Mouse (Mus musculus): ENCODE measurements around the gene Gprc5c. TPM values are rescaled to one million over a fixed set of nuclear protein-coding genes. Genes with fewer than 3 reads are reported as not detected.

Gene Gprc5c
- polyA plus RNA-seq, 1 experiment from 2014 or later: 55.7 TPM

DNA sequence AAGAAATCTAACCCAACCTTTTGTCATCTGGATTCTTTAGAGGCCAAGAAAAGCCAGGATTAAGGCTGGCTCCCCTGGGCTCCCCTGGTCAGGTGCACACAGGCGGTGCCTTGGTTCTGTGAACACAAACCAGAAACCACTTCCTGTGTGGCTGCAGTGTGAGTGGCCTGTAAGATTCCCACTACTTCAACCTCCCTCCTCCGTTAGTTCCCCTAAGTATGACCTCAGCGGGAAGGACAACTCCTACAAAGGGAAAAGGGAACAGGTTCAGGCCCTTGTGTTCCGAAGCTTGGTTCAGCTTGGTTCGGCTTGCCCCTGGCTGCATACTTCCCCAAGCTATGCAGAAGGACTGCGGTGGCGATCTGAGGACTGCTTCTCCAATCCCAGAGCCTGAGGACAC is 32.8 kb upstream of the Gprc5c start:
- 91% methylated on average over 7 of the region's 7 CpGs for WGBS
- no peak overlapping the region for H3K27ac ChIP-seq
- no peaks in the 10 kb centered on the region for H3K9me3 ChIP-seq
- no peaks in the 10 kb centered on the region for H3K36me3 ChIP-seq
- no peak overlapping the region for H3K4me3 ChIP-seq
- H3K4me1 ChIP-seq: peaks cover 27% of the 10 kb centered on the region
- H3K4me2 ChIP-seq (replicated peaks): no peak overlapping the region
- no peak overlapping the region for H3K9ac ChIP-seq
- no peaks in the 10 kb centered on the region for H3K27me3 ChIP-seq
- ATAC-seq (ENCODE audit: insufficient number of reproducible peaks, insufficient read depth, low FRiP score, low TSS enrichment): 0 out of 2 replicates have a peak, but pooled peaks have one; percentile 3

DNA sequence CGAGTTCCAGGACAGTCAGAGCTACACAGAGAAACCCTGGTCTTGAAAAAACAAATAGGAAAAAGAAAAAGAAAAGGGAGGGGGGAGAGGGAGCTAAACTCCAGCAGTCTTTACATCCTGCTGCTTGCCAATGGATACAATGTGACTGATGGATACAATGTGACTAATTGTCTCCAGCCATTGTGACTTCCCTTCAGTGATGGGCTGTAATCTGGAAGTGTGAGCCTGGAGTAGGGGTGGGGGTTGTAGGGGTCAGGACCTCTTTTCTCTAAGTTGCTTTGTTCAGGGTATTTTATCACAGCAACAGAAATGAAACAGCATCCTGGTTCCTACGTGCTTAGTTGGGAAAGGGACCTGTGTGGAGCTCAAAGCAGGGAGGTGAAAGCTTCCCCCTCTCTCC is 31.8 kb upstream of the Gprc5c start:
- H3K36me3 ChIP-seq: no peaks in the 10 kb centered on the region
- H3K4me1 ChIP-seq: peaks cover 35% of the 10 kb centered on the region
- WGBS: 25% methylated on average over 2 of the region's 2 CpGs
- ATAC-seq (ENCODE audit: insufficient number of reproducible peaks, insufficient read depth, low FRiP score, low TSS enrichment): no peak
- H3K27ac ChIP-seq: peak overlapping the region; percentile 65
- H3K9me3 ChIP-seq: no peaks in the 10 kb centered on the region
- H3K27me3 ChIP-seq: no peaks in the 10 kb centered on the region
- no peak overlapping the region for H3K9ac ChIP-seq
- H3K4me2 ChIP-seq (replicated peaks): no peak overlapping the region
- H3K4me3 ChIP-seq: no peak overlapping the region

DNA sequence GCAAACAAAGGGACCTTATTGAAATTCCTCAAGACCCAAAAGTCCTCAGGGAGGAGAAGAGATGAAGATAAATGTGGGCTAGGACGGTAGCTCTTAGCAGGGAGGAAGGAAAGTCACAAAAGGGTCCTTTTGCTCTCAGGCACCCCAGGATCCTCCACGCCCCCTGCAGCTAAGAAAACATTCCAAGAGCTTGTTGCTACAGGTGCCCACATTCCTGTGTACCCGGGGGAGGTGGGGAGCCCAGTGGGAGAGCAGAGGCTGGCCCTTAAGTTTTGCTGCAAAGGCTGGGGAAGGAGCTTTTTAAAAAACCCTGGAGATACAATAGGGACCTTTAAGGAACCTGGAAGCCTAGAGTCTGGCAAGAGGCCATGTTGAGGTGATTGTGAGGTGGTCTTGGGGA is 30.5 kb upstream of the Gprc5c start:
- no peak overlapping the region for H3K4me3 ChIP-seq
- no peaks in the 10 kb centered on the region for H3K9me3 ChIP-seq
- H3K4me2 ChIP-seq (replicated peaks): no peak overlapping the region
- WGBS: 22% methylated on average over 3 of the region's 3 CpGs
- no peak overlapping the region for H3K9ac ChIP-seq
- ATAC-seq (ENCODE audit: insufficient number of reproducible peaks, insufficient read depth, low FRiP score, low TSS enrichment): no peak
- H3K27me3 ChIP-seq: no peaks in the 10 kb centered on the region
- H3K36me3 ChIP-seq: no peaks in the 10 kb centered on the region
- H3K4me1 ChIP-seq: peaks cover 35% of the 10 kb centered on the region
- no peak overlapping the region for H3K27ac ChIP-seq

DNA sequence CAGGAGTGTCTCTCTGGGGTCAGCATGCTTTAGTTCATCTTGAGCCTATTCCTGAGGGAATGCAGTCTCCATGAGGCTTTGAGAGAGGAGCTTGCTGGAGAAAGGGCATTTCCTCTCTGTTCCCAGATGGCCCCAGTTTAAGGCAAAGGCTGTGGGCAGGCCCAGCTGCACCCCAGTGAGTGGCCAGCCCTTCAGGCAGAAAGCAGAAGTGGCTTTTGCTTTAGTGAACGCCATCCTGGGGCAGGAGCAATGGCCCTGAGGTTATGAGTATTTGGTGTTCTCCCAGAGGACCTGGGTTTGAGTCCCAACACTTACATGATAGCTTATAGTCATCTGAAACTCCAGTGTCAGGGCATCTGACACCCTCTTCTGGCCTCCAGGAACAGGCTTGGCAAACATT is 29.6 kb upstream of the Gprc5c start:
- H3K9me3 ChIP-seq: no peaks in the 10 kb centered on the region
- H3K36me3 ChIP-seq: no peaks in the 10 kb centered on the region
- H3K4me1 ChIP-seq: peaks cover 35% of the 10 kb centered on the region
- no peak overlapping the region for H3K9ac ChIP-seq
- H3K27ac ChIP-seq: no peak overlapping the region
- ATAC-seq (ENCODE audit: insufficient number of reproducible peaks, insufficient read depth, low FRiP score, low TSS enrichment): no peak
- H3K4me3 ChIP-seq: no peak overlapping the region
- 31% methylated on average over 1 of the region's 1 CpGs for WGBS
- no peaks in the 10 kb centered on the region for H3K27me3 ChIP-seq
- H3K4me2 ChIP-seq (replicated peaks): no peak overlapping the region

DNA sequence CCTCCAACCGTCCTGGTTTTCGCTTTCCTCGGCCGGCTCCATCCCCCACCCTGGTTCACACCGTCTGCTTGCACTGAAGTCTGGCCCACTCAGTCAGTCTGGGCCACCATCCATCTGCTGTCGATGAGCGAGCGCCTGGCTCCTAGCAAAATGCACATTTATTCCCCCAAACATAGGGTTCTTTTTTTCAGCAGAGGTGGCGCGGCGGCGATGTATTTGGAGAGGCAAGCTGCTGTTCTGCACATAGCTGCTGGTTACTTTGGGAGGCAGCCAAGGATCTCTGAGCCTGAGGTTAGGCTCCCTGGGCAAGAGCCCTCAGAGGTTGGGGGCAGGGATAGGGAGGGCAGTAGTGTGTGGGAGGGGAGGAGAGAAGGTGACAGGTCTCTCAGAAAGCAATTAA is 28.2 kb upstream of the Gprc5c start:
- Histone ChIP-seq H3K4me3 (no peak overlapping the region), H3K36me3 (no peaks in the 10 kb centered on the region), H3K27me3 (no peaks in the 10 kb centered on the region), H3K4me2 (replicated peaks) (peak overlapping the region; percentile 0; the same call in 1 of the 2 replicates), H3K9ac (no peak overlapping the region), H3K9me3 (no peaks in the 10 kb centered on the region), H3K4me1 (peaks cover 35% of the 10 kb centered on the region), H3K27ac (peak overlapping the region; percentile 83)
- 19% methylated on average over 12 of the region's 12 CpGs for WGBS
- ATAC-seq (ENCODE audit: insufficient number of reproducible peaks, insufficient read depth, low FRiP score, low TSS enrichment): no peak; the same call in 1 of the 2 replicates

DNA sequence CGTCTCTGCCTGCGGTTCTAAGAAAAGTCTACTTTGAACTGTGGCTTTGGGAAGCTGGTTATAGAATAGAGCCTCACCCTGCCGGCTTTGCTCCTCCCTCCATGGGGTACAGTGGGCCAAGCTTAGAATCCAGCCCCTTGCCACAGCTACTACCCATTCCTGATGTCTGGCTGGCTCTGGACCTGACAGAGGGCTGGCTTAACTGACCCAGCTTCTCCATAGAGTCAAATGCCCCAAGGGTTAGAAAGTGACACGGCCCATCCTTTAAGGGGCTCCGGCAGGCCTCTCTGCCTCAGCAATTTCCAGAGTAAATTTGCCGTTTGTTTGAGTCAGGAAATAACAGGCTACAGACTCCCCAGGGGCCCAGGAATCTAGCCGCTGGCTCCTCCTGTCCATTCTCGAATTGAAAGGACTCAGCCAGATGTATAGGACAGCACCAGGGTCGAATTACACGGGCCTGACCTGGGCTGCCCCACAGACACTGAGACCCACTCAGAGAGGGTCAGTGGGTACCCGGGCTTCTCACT is 27.7 kb upstream of the Gprc5c start:
- no peak overlapping the region for H3K9ac ChIP-seq
- under 1% methylated on average over 11 of the region's 11 CpGs for WGBS
- ATAC-seq (ENCODE audit: insufficient number of reproducible peaks, insufficient read depth, low FRiP score, low TSS enrichment): peak; percentile 73
- H3K9me3 ChIP-seq: no peaks in the 10 kb centered on the region
- peak overlapping the region; percentile 83 for H3K27ac ChIP-seq
- peak overlapping the region; percentile 0; the same call in 1 of the 2 replicates for H3K4me2 ChIP-seq (replicated peaks)
- no peak overlapping the region for H3K4me3 ChIP-seq
- H3K27me3 ChIP-seq: no peaks in the 10 kb centered on the region
- H3K36me3 ChIP-seq: no peaks in the 10 kb centered on the region
- peaks cover 35% of the 10 kb centered on the region for H3K4me1 ChIP-seq

DNA sequence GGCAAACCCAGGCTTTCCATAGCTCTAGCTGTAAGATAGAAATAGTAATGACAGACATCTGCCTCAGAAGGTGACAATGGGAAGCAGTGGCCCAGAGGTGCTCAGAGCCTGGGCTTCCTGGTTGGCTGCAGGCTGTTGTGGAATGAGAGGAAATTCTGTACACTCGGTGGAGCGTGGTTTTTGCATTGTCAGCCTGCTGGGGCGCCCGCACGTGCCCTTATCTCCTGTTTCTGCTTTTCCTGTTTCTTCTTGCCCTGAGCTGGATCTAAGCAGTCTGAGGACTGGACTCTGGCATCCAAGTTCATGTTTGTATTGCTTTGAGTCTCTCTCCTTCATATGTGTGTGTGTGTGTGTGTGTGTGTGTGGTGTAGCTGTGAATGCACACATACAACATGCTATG is 24.3 kb upstream of the Gprc5c start:
- no peak overlapping the region for H3K9ac ChIP-seq
- ATAC-seq (ENCODE audit: insufficient number of reproducible peaks, insufficient read depth, low FRiP score, low TSS enrichment): no peak
- no peaks in the 10 kb centered on the region for H3K36me3 ChIP-seq
- peak overlapping the region; percentile 37; the same call in 1 of the 2 replicates for H3K27ac ChIP-seq
- H3K4me2 ChIP-seq (replicated peaks): no peak overlapping the region
- H3K27me3 ChIP-seq: no peaks in the 10 kb centered on the region
- H3K9me3 ChIP-seq: no peaks in the 10 kb centered on the region
- no peak overlapping the region for H3K4me3 ChIP-seq
- H3K4me1 ChIP-seq: peaks cover 37% of the 10 kb centered on the region
- WGBS: 48% methylated on average over 5 of the region's 5 CpGs

DNA sequence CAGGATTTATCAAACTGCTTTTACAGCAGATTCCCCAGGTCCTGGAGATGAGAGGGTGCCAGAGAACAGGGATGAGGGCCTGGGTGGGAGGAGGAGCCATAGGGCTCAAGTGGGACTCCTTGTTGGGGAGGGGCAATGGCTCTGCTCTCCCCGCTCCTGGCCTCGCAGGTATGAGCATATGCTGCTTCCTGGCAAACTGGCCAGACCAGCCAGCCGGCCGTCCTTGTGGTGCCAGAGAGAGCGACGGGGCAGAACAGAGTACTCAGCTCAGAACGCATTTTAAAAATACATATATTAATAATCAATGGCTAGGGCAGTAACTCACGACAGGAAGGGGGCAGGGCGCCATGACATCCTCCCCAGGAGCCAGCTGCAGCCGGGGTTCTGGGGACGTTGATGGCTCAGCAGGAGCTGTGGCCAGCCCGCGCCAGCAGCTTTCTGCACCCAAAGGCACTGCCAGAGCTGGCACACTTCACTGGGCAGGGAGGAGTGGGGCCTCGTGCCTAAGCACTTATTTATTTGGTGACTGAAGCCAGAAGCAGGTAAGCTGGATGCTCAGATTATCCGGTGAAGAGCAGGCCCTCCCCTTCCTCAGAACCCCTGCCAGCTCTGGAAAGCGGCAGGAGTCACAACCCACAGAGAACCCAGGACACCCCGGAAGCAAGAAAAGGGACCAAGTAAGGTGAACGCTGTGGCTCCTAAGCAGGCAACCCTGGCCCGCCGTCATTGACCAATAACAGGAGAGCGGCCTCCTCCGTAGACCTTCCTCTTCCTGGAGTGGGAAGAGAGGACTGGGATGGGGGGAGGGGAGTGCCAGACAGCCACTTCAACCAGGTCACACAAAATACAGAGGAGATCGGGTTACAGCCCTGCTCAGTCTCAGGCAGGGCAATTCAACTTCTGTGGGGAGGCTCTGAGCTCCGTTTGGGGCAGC is 21.2 kb upstream of the Gprc5c start:
- Histone ChIP-seq H3K4me1 (peaks cover 20% of the 10 kb centered on the region), H3K27me3 (no peaks in the 10 kb centered on the region), H3K4me3 (peak overlapping the region; percentile 23; the same call in 1 of the 2 replicates), H3K27ac (peak overlapping the region; percentile 94), H3K9me3 (no peaks in the 10 kb centered on the region), H3K36me3 (no peaks in the 10 kb centered on the region), H3K9ac (peak overlapping the region; percentile 49; the same call in 1 of the 2 replicates), H3K4me2 (replicated peaks) (peak overlapping the region; percentile 52)
- ATAC-seq (ENCODE audit: insufficient number of reproducible peaks, insufficient read depth, low FRiP score, low TSS enrichment): peak; percentile 88
- 4% methylated on average over 24 of the region's 24 CpGs for WGBS

DNA sequence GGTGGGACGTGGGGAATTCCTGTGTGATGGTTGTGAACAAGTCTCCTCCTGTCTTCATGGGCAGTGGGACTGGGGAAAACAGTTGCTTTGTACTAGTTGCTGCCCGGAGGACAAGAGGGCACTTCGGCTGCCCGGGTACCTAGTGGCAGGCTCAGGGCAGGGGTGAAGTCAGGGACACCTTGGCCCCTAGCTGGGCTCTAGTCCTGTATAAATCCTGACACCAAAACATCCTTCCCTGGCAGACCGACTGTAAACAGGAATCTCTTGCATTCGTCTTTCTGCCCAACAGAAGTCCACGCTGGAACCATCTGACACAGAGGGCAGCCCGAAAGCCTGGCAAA is 20.5 kb upstream of the Gprc5c start:
- Histone ChIP-seq H3K9me3 (no peaks in the 10 kb centered on the region), H3K36me3 (no peaks in the 10 kb centered on the region), H3K4me3 (peak overlapping the region; percentile 23; the same call in 1 of the 2 replicates), H3K4me1 (peaks cover 20% of the 10 kb centered on the region), H3K27ac (peak overlapping the region; percentile 94), H3K9ac (0 out of 2 replicates have a peak overlapping the region, but pooled peaks have one; percentile 49), H3K27me3 (no peaks in the 10 kb centered on the region), H3K4me2 (replicated peaks) (peak overlapping the region; percentile 52)
- 9% methylated on average over 8 of the region's 8 CpGs for WGBS
- no peak for ATAC-seq (ENCODE audit: insufficient number of reproducible peaks, insufficient read depth, low FRiP score, low TSS enrichment)

DNA sequence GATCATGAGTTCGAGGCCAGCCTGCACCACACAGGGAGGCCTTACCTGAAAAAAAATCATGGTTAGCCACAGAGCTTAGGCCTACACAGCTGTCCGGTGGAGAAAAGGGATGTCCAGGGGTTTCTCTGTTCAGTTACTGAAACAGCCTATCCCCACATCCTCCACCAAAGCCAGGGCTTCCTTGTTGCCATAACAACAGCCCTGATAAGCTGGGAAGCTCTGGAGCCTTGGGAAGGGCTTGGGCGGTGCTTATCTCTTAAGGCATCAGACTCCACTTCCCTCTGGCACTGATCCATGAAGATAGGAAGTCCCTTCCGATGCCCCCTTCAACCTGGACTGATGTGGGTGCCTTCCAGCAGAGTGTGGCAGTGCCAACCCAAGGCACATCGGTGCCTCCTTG is 17.8 kb upstream of the Gprc5c start:
- no peak for ATAC-seq (ENCODE audit: insufficient number of reproducible peaks, insufficient read depth, low FRiP score, low TSS enrichment)
- Histone ChIP-seq H3K9ac (no peak overlapping the region), H3K4me2 (replicated peaks) (no peak overlapping the region), H3K4me1 (peaks cover 25% of the 10 kb centered on the region), H3K36me3 (no peaks in the 10 kb centered on the region), H3K9me3 (no peaks in the 10 kb centered on the region), H3K27me3 (no peaks in the 10 kb centered on the region), H3K4me3 (no peak overlapping the region), H3K27ac (no peak overlapping the region)
- WGBS: 64% methylated on average over 5 of the region's 5 CpGs

DNA sequence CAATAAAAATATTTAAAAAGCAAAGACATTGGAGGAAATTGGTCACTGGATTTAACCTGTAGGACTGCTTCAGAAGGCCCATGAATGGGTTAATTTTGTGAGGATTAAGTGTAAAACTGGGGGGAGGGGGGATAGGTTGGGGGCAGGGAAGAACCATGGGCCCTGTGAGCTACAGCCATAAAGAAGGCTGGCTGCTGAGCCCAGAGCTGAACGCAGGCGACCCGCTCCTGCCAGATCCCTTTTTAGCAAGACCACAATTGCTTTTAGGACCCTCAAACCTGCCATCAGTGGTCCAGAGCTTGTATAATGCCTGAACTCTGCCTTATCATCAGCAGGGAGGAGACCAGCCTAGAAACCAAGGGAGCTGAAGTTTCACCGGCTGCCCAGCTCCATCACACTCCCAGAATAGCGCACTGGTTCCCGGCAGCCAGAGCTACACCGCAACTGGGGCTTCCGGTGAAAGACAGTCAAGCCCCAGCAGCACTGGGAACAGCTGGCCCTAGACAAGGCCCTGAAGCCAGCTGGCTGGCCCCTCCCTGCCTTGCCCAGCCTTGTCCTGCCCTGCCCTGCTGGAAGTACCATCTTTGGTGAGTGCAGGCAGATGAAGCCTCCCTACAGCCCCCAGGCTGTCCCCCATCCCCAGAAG is 7.0 kb upstream of the Gprc5c start:
- no peaks in the 10 kb centered on the region for H3K36me3 ChIP-seq
- H3K9ac ChIP-seq: peak overlapping the region; percentile 42
- no peaks in the 10 kb centered on the region for H3K27me3 ChIP-seq
- H3K27ac ChIP-seq: peak overlapping the region; percentile 86
- H3K4me1 ChIP-seq: peaks cover 18% of the 10 kb centered on the region
- peak overlapping the region; percentile 14 for H3K4me2 ChIP-seq (replicated peaks)
- 3% methylated on average over 8 of the region's 8 CpGs for WGBS
- peak; percentile 85 for ATAC-seq (ENCODE audit: insufficient number of reproducible peaks, insufficient read depth, low FRiP score, low TSS enrichment)
- H3K4me3 ChIP-seq: no peak overlapping the region
- H3K9me3 ChIP-seq: no peaks in the 10 kb centered on the region
